Mouse (Mus musculus) liver, embryonic 13.5 days (tissue): ENCODE measurements around the gene Sfi1. TPM values are rescaled to one million over a fixed set of nuclear protein-coding genes. Genes with fewer than 3 reads are reported as not detected.
A peak's percentile ranks its signal among the peaks of the same experiment; 100 is the strongest.

Experiments
- ATAC-seq: fragments of 200-750 bp; cut with Nextera tagmentation; 2 replicates; pipeline ENCODE4 v1.8.0; 2017; ENCODE audit warnings: low read depth, mild to moderate bottlenecking, moderate number of reproducible peaks, moderate library complexity
- DNase-seq: peaks from one replicate; pipeline ENCODE4 v3.0.0; 2022
- H3K27ac ChIP-seq: fragments of 300-500 bp; sonication (generic); 2 replicates; pipeline ENCODE4 v1.5.1; 2015; ENCODE audit warnings: moderate library complexity, mild to moderate bottlenecking, inconsistent platforms
- H3K27me3 ChIP-seq: fragments of 300-500 bp; sonication (generic); 2 replicates; pipeline ENCODE4 v1.6.1; 2015; ENCODE audit warnings: mild to moderate bottlenecking, inconsistent platforms
- H3K36me3 ChIP-seq: fragments of 300-500 bp; sonication (generic); 2 replicates; pipeline ENCODE4 v1.6.1; 2015; ENCODE audit warnings: mild to moderate bottlenecking, inconsistent platforms
- H3K4me1 ChIP-seq: fragments of 300-500 bp; sonication (generic); replicated peaks from 2 replicates; pipeline ENCODE4 v1.6.1; 2015; ENCODE audit warnings: inconsistent platforms
- H3K4me2 ChIP-seq: fragments of 300-500 bp; sonication (generic); 2 replicates; pipeline ENCODE4 v1.6.1; 2015; ENCODE audit warnings: inconsistent platforms, mild to moderate bottlenecking, moderate library complexity
- H3K4me3 ChIP-seq: fragments of 300-500 bp; sonication (generic); replicated peaks from 2 replicates; pipeline ENCODE4 v1.5.1; 2015; ENCODE audit warnings: mild to moderate bottlenecking, inconsistent platforms
- H3K9ac ChIP-seq: fragments of 300-500 bp; sonication (generic); 2 replicates; pipeline ENCODE4 v1.6.1; 2015; ENCODE audit warnings: mild to moderate bottlenecking, inconsistent platforms
- H3K9me3 ChIP-seq: fragments of 300-500 bp; sonication (generic); replicated peaks from 2 replicates; pipeline ENCODE4 v1.6.1; 2016; ENCODE audit warnings: inconsistent platforms
- WGBS: fragments of 180-500 bp; shearing (Covaris S2); methylation state at CpG from one replicate; pipeline ENCODE4 v1.1.7; 2015; ENCODE audit not compliant: insufficient replicate concordance; 5-methylcytosine and 5-hydroxymethylcytosine counted together
- polyA plus RNA-seq: library from polyadenylated mRNA; unstranded; fragments of >200 nt; fragmentation: Nextera tagmentation; extraction: Ambion mirVana; gene quantifications from 2 replicates; pipeline ENCODE4 v1.2.1, GENCODE M21; 2015

Gene Sfi1
- 3.4 and 4.3 TPM in 2 replicates for polyA plus RNA-seq

DNA sequence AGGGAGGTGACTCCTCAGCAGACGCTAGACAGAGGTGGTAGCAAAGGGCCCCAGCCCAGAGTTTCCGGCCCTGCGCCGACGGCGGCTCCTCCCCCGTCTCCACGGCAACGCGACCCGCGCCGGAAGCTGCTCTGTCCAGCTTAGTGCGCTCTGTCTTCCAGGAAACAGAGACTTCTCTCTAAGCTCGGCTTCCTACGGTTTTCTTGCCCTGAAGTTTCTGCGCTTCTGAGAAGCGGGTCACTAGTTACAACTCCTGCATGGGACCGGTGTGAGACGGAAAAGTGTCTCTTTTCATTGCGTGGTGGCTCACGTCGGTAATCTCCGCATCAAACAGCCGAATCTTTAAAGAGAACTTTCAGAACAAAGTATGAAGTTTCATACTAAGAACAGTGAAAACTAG is at the start of gene Sfi1:
Gene Sfi1 (minus strand): TSS at position 101 of the 400 bp plus-strand sequence.
- Histone ChIP-seq H3K9ac (no peak within 1 kb of the TSS), H3K9me3 (no peaks in the 10 kb centered on the region), H3K36me3 (no peaks in the 10 kb centered on the region), H3K27ac (no peak within 1 kb of the TSS), H3K27me3 (no peaks in the 10 kb centered on the region), H3K4me2 (no peak within 1 kb of the TSS), H3K4me1 (no peaks in the 10 kb centered on the region), H3K4me3 (no peak within 1 kb of the TSS)
- ATAC-seq (no peak), DNase-seq (no peak)
- WGBS: 77% methylated on average over 25 of the region's 25 CpGs

DNA sequence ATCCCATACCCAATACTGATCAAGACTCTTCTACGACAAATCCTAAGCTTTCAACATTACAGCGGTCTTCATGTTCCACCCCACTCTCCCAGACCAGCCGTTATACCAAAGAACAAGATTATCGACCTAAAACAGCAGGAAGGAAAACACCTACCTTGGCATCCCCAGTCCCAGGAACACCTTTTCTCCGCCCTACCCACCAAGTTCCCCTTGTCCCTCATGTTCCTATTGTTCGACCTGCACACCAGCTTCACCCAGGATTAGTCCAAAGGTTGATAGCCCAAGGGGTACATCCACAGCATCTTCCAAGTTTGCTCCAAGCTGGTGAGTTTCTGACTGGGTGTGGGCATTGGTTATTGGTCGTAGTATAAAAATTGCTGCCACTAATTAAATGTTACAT is 49.1 kb upstream of the Sfi1 start:
- H3K4me1 ChIP-seq: no peaks in the 10 kb centered on the region
- H3K9ac ChIP-seq: no peak overlapping the region
- peaks cover 96% of the 10 kb centered on the region for H3K36me3 ChIP-seq
- H3K4me3 ChIP-seq: no peak overlapping the region
- H3K4me2 ChIP-seq: no peak overlapping the region
- ATAC-seq: no peak
- no peak overlapping the region for H3K27ac ChIP-seq
- 84% methylated on average over 7 of the region's 7 CpGs for WGBS
- H3K27me3 ChIP-seq: no peaks in the 10 kb centered on the region
- no peaks in the 10 kb centered on the region for H3K9me3 ChIP-seq
- no peak for DNase-seq

DNA sequence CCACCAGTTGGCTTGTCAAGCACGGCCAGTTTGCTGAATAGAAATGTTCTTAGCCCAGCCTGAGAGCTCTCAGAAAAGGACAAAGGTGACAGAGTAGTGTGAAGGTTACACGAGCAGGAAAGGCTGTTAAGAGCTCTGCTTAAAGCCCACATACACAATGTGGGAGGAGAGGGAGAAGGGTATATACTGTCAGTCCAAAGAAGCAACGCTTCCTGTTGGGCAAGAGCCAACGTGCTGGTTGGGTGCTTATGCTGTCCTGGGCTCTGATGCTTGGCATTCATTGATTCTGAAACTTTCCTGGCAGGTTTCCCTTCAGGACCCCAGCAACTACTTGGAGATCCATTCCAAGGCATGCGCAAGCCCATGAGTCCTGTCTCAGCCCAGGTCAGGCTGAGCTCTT is 42.0 kb upstream of the Sfi1 start:
- WGBS: 82% methylated on average over 5 of the region's 5 CpGs
- ATAC-seq: no peak
- DNase-seq: no peak

DNA sequence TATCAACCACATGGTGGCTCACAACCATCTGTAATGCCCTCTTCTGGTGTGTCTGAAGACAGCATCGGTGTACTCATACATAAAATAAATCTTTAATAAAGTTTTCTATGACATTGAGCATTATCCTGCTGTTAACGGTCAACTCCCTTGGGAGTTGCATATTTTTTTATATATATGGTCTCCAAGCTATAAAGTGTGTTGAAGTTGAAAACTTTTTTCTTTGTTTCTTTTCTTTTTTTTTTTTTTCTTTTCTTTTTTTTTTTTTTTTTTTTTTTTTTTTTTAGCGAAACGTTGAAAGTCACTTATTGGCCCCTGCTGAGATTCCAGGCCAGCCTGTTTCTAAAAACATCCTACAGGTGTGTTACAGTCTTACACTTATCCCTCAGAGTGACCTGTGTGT is 40.4 kb upstream of the Sfi1 start:
- 81% methylated on average over 4 of the region's 4 CpGs for WGBS
- Histone ChIP-seq H3K4me3 (no peak overlapping the region), H3K9me3 (no peaks in the 10 kb centered on the region), H3K27me3 (no peaks in the 10 kb centered on the region), H3K27ac (no peak overlapping the region), H3K36me3 (peaks cover 92% of the 10 kb centered on the region), H3K4me1 (no peaks in the 10 kb centered on the region), H3K4me2 (no peak overlapping the region), H3K9ac (no peak overlapping the region)
- no peak for DNase-seq
- no peak for ATAC-seq

More for the DNA sequence above, 42.0 kb upstream of the Sfi1 start:
- H3K4me1 ChIP-seq: no peaks in the 10 kb centered on the region
- no peak overlapping the region for H3K27ac ChIP-seq
- H3K9me3 ChIP-seq: no peaks in the 10 kb centered on the region
- no peak overlapping the region for H3K4me2 ChIP-seq
- peaks cover 93% of the 10 kb centered on the region for H3K36me3 ChIP-seq
- H3K27me3 ChIP-seq: no peaks in the 10 kb centered on the region
- H3K4me3 ChIP-seq: no peak overlapping the region
- no peak overlapping the region for H3K9ac ChIP-seq

DNA sequence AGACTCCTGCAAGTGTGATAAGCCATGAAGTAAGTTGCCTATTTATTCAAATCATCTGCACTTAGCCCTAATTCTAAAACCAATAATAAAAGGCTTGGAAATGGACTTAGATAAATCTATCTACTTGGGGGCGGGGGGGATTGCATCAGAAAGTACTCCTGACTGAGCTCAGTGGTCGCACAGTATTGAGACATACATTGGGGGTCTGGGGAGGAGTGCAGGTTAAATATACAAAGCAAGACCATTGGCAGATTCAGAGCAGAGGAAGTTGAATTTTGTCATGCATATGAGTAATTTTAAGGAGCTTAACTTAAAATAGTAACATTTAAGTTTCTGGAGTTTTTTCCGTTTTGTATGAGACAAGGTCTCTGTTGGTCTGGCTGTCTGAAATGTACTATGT is 39.0 kb upstream of the Sfi1 start:
- no peaks in the 10 kb centered on the region for H3K9me3 ChIP-seq
- no peaks in the 10 kb centered on the region for H3K27me3 ChIP-seq
- H3K9ac ChIP-seq: no peak overlapping the region
- peaks cover 88% of the 10 kb centered on the region for H3K36me3 ChIP-seq
- DNase-seq (no peak), ATAC-seq (no peak)
- no peaks in the 10 kb centered on the region for H3K4me1 ChIP-seq
- WGBS: 77% methylated on average over 3 of the region's 3 CpGs
- no peak overlapping the region for H3K4me2 ChIP-seq
- no peak overlapping the region for H3K27ac ChIP-seq
- H3K4me3 ChIP-seq: no peak overlapping the region

DNA sequence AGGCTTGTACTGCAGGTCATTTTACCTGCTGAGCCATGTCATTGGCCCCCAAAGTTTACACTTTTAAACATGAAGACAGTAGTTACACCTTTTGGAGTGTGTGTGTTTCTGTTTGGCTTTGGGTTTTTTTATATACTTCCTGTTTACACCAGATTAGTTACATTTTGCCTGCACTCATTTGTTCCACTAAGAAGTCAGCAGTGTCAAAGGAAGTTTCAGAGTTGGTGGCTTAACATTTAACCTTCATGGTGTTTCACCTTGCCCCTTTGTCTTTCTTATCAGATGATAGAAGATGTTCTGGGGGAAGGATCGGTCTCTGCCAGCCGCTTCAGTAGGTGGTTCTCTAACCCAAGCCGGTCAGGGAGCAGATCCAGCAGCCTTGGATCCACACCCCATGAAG is 33.9 kb upstream of the Sfi1 start:
- no peak overlapping the region; the same call in 1 of the 2 replicates for H3K27ac ChIP-seq
- no peaks in the 10 kb centered on the region for H3K4me1 ChIP-seq
- H3K27me3 ChIP-seq: no peaks in the 10 kb centered on the region
- H3K9me3 ChIP-seq: no peaks in the 10 kb centered on the region
- WGBS: 90% methylated on average over 3 of the region's 3 CpGs
- no peak overlapping the region for H3K4me2 ChIP-seq
- peaks cover 89% of the 10 kb centered on the region for H3K36me3 ChIP-seq
- H3K4me3 ChIP-seq: no peak overlapping the region
- DNase-seq (no peak), ATAC-seq (no peak)
- H3K9ac ChIP-seq: no peak overlapping the region

DNA sequence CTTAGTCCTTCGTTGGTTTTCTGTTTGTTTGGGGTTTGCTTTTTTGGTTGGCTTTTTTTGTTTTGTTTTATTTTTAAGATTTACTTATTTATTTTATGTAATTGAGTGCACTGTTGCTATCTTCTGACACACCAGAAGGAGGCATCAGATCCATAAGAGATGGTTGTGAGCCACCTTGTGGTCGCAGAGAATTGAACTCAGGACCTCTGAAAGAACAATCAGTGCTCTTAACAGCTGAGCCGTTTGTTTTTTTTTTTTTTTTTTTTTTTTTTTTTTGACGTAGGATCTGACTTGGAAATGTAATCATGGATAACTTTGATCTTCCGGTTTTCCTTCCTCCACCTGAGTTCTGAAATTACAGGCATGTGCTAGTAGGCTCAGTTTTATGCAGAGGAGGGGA is 29.8 kb upstream of the Sfi1 start:
- Histone ChIP-seq H3K4me2 (no peak overlapping the region), H3K4me3 (no peak overlapping the region), H3K9ac (no peak overlapping the region), H3K4me1 (no peaks in the 10 kb centered on the region), H3K9me3 (no peaks in the 10 kb centered on the region), H3K36me3 (peaks cover 87% of the 10 kb centered on the region), H3K27me3 (no peaks in the 10 kb centered on the region), H3K27ac (no peak overlapping the region)
- no peak for DNase-seq
- WGBS: 64% methylated on average over 5 of the region's 5 CpGs
- no peak for ATAC-seq

DNA sequence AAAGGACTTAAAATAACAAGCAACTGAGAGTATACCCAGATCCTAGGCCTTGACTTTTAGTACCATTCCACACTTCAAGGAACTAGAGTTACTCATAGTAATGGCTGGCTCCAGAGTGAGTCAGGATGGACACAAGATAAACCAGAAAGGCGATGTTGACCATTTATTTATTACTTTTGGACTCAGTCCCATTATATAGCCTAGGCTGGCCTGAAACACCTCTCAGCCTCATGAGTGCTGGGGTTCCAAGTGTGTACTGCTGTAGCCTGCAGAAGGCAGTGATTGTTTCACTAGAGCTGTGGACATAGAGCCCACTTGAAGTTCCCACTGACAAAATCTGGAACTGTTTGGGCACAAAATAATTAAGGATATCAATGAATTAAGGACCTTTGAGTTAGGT is 19.3 kb upstream of the Sfi1 start:
- Histone ChIP-seq H3K9me3 (no peaks in the 10 kb centered on the region), H3K36me3 (peaks cover 90% of the 10 kb centered on the region), H3K27me3 (no peaks in the 10 kb centered on the region), H3K4me3 (no peak overlapping the region), H3K27ac (no peak overlapping the region), H3K4me2 (no peak overlapping the region), H3K4me1 (no peaks in the 10 kb centered on the region), H3K9ac (no peak overlapping the region)
- no peak for DNase-seq
- 81% methylated on average over 1 of the region's 1 CpGs for WGBS
- ATAC-seq: no peak

DNA sequence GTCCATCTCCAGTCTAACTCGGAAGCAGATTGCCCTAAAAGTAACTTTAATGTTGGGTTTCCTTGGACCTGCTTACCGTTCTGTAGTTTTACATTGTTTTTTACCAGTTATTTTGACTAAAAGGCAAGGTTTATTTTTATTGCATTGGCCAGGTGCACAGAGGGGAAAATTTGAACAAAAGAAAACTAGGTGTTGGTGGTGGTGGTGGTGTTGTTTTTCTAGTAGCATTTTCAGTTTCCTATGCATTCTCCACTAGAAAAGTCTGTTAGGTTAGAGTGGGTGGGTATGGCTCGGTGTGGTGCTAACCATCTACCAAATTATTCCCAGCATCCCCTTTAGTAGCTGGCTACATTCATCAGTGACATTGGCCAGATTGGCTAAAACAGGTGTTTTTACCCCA is 13.5 kb upstream of the Sfi1 start:
- Histone ChIP-seq H3K36me3 (peaks cover 68% of the 10 kb centered on the region), H3K4me1 (peaks cover 18% of the 10 kb centered on the region), H3K27ac (no peak overlapping the region), H3K4me2 (no peak overlapping the region), H3K9me3 (no peaks in the 10 kb centered on the region), H3K4me3 (no peak overlapping the region), H3K9ac (no peak overlapping the region), H3K27me3 (no peaks in the 10 kb centered on the region)
- ATAC-seq (no peak), DNase-seq (no peak)
- 88% methylated on average over 3 of the region's 3 CpGs for WGBS

DNA sequence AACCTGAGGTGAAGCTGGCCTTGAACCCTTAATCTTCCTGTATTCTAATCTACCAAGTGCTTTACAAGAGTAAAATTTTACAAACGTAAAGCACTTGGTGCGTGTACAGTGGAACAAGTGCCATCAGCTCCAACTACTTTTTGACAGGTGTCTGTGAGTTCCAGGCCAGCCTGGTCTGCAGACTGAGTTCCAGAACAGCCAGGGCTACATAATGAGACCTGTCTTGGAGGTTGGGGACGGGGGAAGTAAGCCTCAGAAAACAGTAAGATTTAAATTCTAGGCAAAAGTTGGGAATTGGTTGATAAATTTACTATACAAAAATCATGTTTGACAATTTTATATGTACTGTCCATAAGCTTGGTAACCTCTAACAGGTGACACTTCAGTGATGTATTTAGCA is 11.9 kb upstream of the Sfi1 start:
- H3K27ac ChIP-seq: no peak overlapping the region
- no peak for DNase-seq
- ATAC-seq: no peak
- H3K9ac ChIP-seq: peak overlapping the region; percentile 72
- H3K4me2 ChIP-seq: peak overlapping the region; percentile 56
- peaks cover 55% of the 10 kb centered on the region for H3K36me3 ChIP-seq
- no peaks in the 10 kb centered on the region for H3K27me3 ChIP-seq
- no peaks in the 10 kb centered on the region for H3K9me3 ChIP-seq
- peak overlapping the region; percentile 60 for H3K4me3 ChIP-seq
- H3K4me1 ChIP-seq: peaks cover 18% of the 10 kb centered on the region
- WGBS: 81% methylated on average over 3 of the region's 3 CpGs

DNA sequence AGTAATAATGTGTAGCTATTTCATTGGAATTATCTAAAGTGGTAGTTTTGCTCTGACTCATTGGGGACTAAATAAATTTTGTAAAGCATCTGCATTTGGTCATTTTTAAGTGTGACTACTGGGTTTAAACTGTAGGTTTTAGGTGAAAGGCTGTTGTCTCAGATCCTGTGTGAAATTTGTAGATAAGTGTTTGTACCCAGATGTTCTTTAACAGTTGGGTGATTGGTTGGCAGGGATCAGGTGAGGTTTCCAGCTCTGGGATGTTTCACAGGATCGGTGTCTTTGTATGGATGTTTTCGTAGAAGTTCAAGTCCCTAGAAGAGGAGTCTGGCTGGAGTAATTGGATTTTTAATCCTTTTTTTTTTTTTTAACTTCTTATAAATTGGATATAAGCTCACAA is 10.5 kb upstream of the Sfi1 start:
- H3K4me3 ChIP-seq: peak overlapping the region; percentile 60
- WGBS: 37% methylated on average over 2 of the region's 2 CpGs
- ATAC-seq (no peak), DNase-seq (no peak)
- H3K9ac ChIP-seq: peak overlapping the region; percentile 72
- no peaks in the 10 kb centered on the region for H3K27me3 ChIP-seq
- no peak overlapping the region for H3K27ac ChIP-seq
- H3K4me1 ChIP-seq: peaks cover 18% of the 10 kb centered on the region
- H3K9me3 ChIP-seq: no peaks in the 10 kb centered on the region
- H3K4me2 ChIP-seq: peak overlapping the region; percentile 56
- peaks cover 43% of the 10 kb centered on the region for H3K36me3 ChIP-seq

DNA sequence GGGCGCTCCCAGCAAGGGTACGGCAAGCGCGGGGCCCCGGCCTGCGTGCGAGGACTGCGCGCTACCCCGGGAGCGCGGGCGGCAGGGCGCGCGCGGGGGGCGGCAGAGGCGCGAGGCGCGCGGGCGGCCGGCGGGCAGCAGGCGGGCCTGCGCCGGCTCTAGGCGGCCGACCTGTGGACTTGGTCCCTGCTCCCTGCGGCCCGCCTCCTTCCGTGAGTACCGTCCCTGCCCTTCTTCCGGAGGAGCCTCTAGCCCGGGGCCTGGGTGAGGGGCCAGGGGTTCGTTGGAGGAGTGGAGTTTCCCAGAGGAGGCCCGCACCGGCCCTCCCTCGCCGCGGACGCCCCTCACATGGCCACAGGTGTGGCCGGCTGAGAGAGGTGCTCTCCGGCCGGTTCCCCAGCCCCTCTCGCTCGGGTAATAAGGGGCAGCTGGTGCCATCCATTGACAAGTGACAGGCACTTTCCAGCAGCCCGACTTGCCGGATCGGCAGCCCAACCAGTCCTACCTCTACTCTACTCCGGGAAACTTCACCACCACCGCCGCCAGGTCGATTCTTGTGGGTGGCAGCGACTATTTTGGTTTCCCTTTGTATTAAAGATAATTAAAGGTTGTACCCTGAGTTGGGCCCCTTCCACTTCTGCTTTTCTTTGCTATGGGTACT is 9.6 kb upstream of the Sfi1 start:
- Histone ChIP-seq H3K9ac (peak overlapping the region; percentile 72), H3K27me3 (no peaks in the 10 kb centered on the region), H3K4me2 (peak overlapping the region; percentile 56), H3K4me3 (peak overlapping the region; percentile 60), H3K27ac (peak overlapping the region; percentile 62), H3K9me3 (no peaks in the 10 kb centered on the region), H3K36me3 (peaks cover 34% of the 10 kb centered on the region), H3K4me1 (peaks cover 18% of the 10 kb centered on the region)
- peak; percentile 54 for DNase-seq
- WGBS: under 1% methylated on average over 55 of the region's 57 CpGs
- peak; percentile 64 for ATAC-seq
